Mouse (Mus musculus) stomach, embryonic 15.5 days (tissue): Measurements from ENCODE around the gene Atp8a2. TPM values are rescaled to one million over a fixed set of nuclear protein-coding genes. Genes with fewer than 3 reads are reported as not detected.
A peak's percentile ranks its signal among the peaks of the same experiment; 100 is the strongest.
"Not testable (repeated sequence)": the region's sequence is repeated elsewhere in the genome, so short reads cannot be mapped to it uniquely, and the experiment has no call there.

ENCODE experiments used
- ATAC-seq: fragments of 200-750 bp; cut with Nextera tagmentation; 2 replicates; pipeline ENCODE4 v1.8.0; 2017; ENCODE audit warnings: low read depth, moderate number of reproducible peaks, moderate TSS enrichment; ENCODE audit not compliant: insufficient read depth, low FRiP score
- H3K27ac ChIP-seq: fragments of 300-500 bp; sonication (generic); 2 replicates; pipeline ENCODE4 v1.5.1; 2015; ENCODE audit warnings: mild to moderate bottlenecking, inconsistent platforms
- H3K27me3 ChIP-seq: fragments of 300-500 bp; sonication (generic); replicated peaks from 2 replicates; pipeline ENCODE4 v1.6.1; 2015; ENCODE audit warnings: inconsistent platforms
- H3K36me3 ChIP-seq: fragments of 300-500 bp; sonication (generic); 2 replicates; pipeline ENCODE4 v1.6.1; 2015; ENCODE audit warnings: inconsistent platforms
- H3K4me1 ChIP-seq: fragments of 300-500 bp; sonication (generic); 2 replicates; pipeline ENCODE4 v1.6.1; 2015; ENCODE audit warnings: inconsistent platforms
- H3K4me2 ChIP-seq: fragments of 300-500 bp; sonication (generic); 2 replicates; pipeline ENCODE4 v1.6.1; 2015; ENCODE audit warnings: mild to moderate bottlenecking, inconsistent platforms
- H3K4me3 ChIP-seq: fragments of 300-500 bp; sonication (generic); replicated peaks from 2 replicates; pipeline ENCODE4 v1.5.1; 2015; ENCODE audit warnings: inconsistent platforms
- H3K9ac ChIP-seq: fragments of 300-500 bp; sonication (generic); 2 replicates; pipeline ENCODE4 v1.6.1; 2015; ENCODE audit warnings: inconsistent platforms
- H3K9me3 ChIP-seq: fragments of 300-500 bp; sonication (generic); 2 replicates; pipeline ENCODE4 v1.6.1; 2016; ENCODE audit warnings: inconsistent platforms
- WGBS: fragments of 180-500 bp; shearing (Covaris S2); methylation state at CpG from one replicate; pipeline ENCODE4 v1.1.7; 2015; 5-methylcytosine and 5-hydroxymethylcytosine counted together
- polyA plus RNA-seq: library from polyadenylated mRNA; unstranded; fragments of >200 nt; fragmentation: Nextera tagmentation; extraction: Ambion mirVana; gene quantifications from 2 replicates; pipeline ENCODE4 v1.2.1, GENCODE M21; 2015

Atp8a2 gene
- polyA plus RNA-seq, 1 experiment from 2014 or later = 6.0 TPM

GRCm38 (mm10) chr14:59827409-59827808, 369.6 kb downstream of the Atp8a2 start:
- ATAC-seq = no peak
- Histone ChIP-seq H3K27me3 (no peaks in the 10 kb centered on the region), H3K9me3 (no peaks in the 10 kb centered on the region), H3K4me3 (no peak overlapping the region), H3K9ac (no peak overlapping the region), H3K36me3 (no peaks in the 10 kb centered on the region), H3K4me2 (no peak overlapping the region), H3K27ac (no peak overlapping the region), H3K4me1 (no peaks in the 10 kb centered on the region)
- WGBS = 30% methylated on average over 5 of the region's 5 CpGs

- Histone ChIP-seq H3K4me1 (0 out of 2 replicates have a peak, but pooled peaks cover 3% of the 10 kb centered on the region), H3K4me2 (no peak overlapping the region), H3K9me3 (no peaks in the 10 kb centered on the region), H3K4me3 (no peak overlapping the region), H3K27ac (no peak overlapping the region), H3K9ac (no peak overlapping the region), H3K36me3 (no peaks in the 10 kb centered on the region), H3K27me3 (no peaks in the 10 kb centered on the region)
- 61% methylated on average over 3 of the region's 3 CpGs for WGBS
- no peak for ATAC-seq
Observed at GRCm38 (mm10) chr14:59820115-59820419, 376.9 kb downstream of the Atp8a2 start.

GRCm38 (mm10) chr14:59819215-59820114, 377.5 kb downstream of the Atp8a2 start:
- Histone ChIP-seq H3K27me3 (0 out of 2 replicates have a peak, but pooled peaks cover 3% of the 10 kb centered on the region), H3K4me3 (no peak overlapping the region), H3K27ac (no peak overlapping the region), H3K9ac (no peak overlapping the region), H3K4me2 (no peak overlapping the region), H3K4me1 (0 out of 2 replicates have a peak, but pooled peaks cover 3% of the 10 kb centered on the region), H3K36me3 (no peaks in the 10 kb centered on the region), H3K9me3 (no peaks in the 10 kb centered on the region)
- 60% methylated on average over 5 of the region's 5 CpGs for WGBS
- ATAC-seq = no peak

GRCm38 (mm10) chr14:59810316-59810715, 386.7 kb downstream of the Atp8a2 start:
- not testable (repeated sequence) for H3K4me2 ChIP-seq, H3K4me3 ChIP-seq, H3K36me3 ChIP-seq, H3K9ac ChIP-seq, H3K9me3 ChIP-seq, ATAC-seq, H3K27ac ChIP-seq, H3K27me3 ChIP-seq
- WGBS = 92% methylated on average over 2 of the region's 2 CpGs
- H3K4me1 ChIP-seq = peaks cover 15% of the 10 kb centered on the region

- WGBS = 79% methylated on average over 4 of the region's 4 CpGs
Observed at GRCm38 (mm10) chr14:59809790-59810189, 387.2 kb downstream of the Atp8a2 start.

GRCm38 (mm10) chr14:59807528-59808300, 389.3 kb downstream of the Atp8a2 start:
- Histone ChIP-seq H3K9me3 (no peaks in the 10 kb centered on the region), H3K4me2 (no peak overlapping the region), H3K27ac (peak overlapping the region; percentile 31; the same call in 1 of the 2 replicates), H3K9ac (no peak overlapping the region), H3K4me1 (peaks cover 15% of the 10 kb centered on the region), H3K4me3 (no peak overlapping the region), H3K36me3 (no peaks in the 10 kb centered on the region), H3K27me3 (no peaks in the 10 kb centered on the region)
- peak; percentile 81 for ATAC-seq
- 41% methylated on average over 7 of the region's 7 CpGs for WGBS

More at GRCm38 (mm10) chr14:59809790-59810189, 387.2 kb downstream of the Atp8a2 start:
- ATAC-seq = no peak
- Histone ChIP-seq H3K4me3 (no peak overlapping the region), H3K36me3 (no peaks in the 10 kb centered on the region), H3K4me2 (no peak overlapping the region), H3K9ac (no peak overlapping the region), H3K27ac (no peak overlapping the region), H3K4me1 (peaks cover 15% of the 10 kb centered on the region), H3K27me3 (0 out of 2 replicates have a peak, but pooled peaks cover 9% of the 10 kb centered on the region), H3K9me3 (no peaks in the 10 kb centered on the region)

- Histone ChIP-seq H3K36me3 (no peaks in the 10 kb centered on the region), H3K4me1 (peaks cover 15% of the 10 kb centered on the region), H3K9ac (no peak overlapping the region), H3K9me3 (no peaks in the 10 kb centered on the region), H3K4me2 (no peak overlapping the region), H3K27ac (peak overlapping the region; percentile 71), H3K27me3 (no peaks in the 10 kb centered on the region), H3K4me3 (no peak overlapping the region)
- ATAC-seq = no peak
- 15% methylated on average over 4 of the region's 4 CpGs for WGBS
Observed at GRCm38 (mm10) chr14:59806910-59807309, 390.1 kb downstream of the Atp8a2 start.

GRCm38 (mm10) chr14:59806159-59806558, 390.8 kb downstream of the Atp8a2 start:
- Histone ChIP-seq H3K36me3 (no peaks in the 10 kb centered on the region), H3K9me3 (no peaks in the 10 kb centered on the region), H3K9ac (no peak overlapping the region), H3K4me3 (no peak overlapping the region), H3K27me3 (no peaks in the 10 kb centered on the region), H3K27ac (peak overlapping the region; percentile 6; the same call in 1 of the 2 replicates), H3K4me2 (no peak overlapping the region), H3K4me1 (peaks cover 15% of the 10 kb centered on the region)
- ATAC-seq = peak; percentile 49; the same call in 1 of the 2 replicates
- 13% methylated on average over 4 of the region's 4 CpGs for WGBS

- peaks cover 15% of the 10 kb centered on the region for H3K4me1 ChIP-seq
- H3K27me3 ChIP-seq = no peaks in the 10 kb centered on the region
- ATAC-seq = no peak
- 33% methylated on average over 7 of the region's 7 CpGs for WGBS
- H3K4me2 ChIP-seq = no peak overlapping the region
- no peaks in the 10 kb centered on the region for H3K9me3 ChIP-seq
- H3K27ac ChIP-seq = peak overlapping the region; percentile 6; the same call in 1 of the 2 replicates
- H3K4me3 ChIP-seq = no peak overlapping the region
- no peaks in the 10 kb centered on the region for H3K36me3 ChIP-seq
- no peak overlapping the region for H3K9ac ChIP-seq
Observed at GRCm38 (mm10) chr14:59805683-59806082, 391.3 kb downstream of the Atp8a2 start.

- Histone ChIP-seq H3K4me3 (no peak overlapping the region), H3K27ac (peak overlapping the region; percentile 68), H3K27me3 (no peaks in the 10 kb centered on the region), H3K36me3 (no peaks in the 10 kb centered on the region), H3K9ac (no peak overlapping the region), H3K4me2 (no peak overlapping the region), H3K4me1 (peaks cover 14% of the 10 kb centered on the region), H3K9me3 (no peaks in the 10 kb centered on the region)
- ATAC-seq = no peak
- 23% methylated on average over 8 of the region's 8 CpGs for WGBS
Observed at GRCm38 (mm10) chr14:59801961-59802599, 394.9 kb downstream of the Atp8a2 start.

GRCm38 (mm10) chr14:59799511-59799910, 397.5 kb downstream of the Atp8a2 start:
- no peak overlapping the region for H3K4me2 ChIP-seq
- no peaks in the 10 kb centered on the region for H3K36me3 ChIP-seq
- H3K4me1 ChIP-seq = no peaks in the 10 kb centered on the region; the same call in 1 of the 2 replicates
- no peak for ATAC-seq
- H3K4me3 ChIP-seq = no peak overlapping the region
- no peak overlapping the region for H3K9ac ChIP-seq
- H3K27me3 ChIP-seq = no peaks in the 10 kb centered on the region
- H3K9me3 ChIP-seq = no peaks in the 10 kb centered on the region
- 46% methylated on average over 3 of the region's 3 CpGs for WGBS
- H3K27ac ChIP-seq = no peak overlapping the region
